Mouse (Mus musculus) lung, postnatal 0 days (tissue): ENCODE measurements around the gene Rel.

ENCODE experiments used
- CTCF ChIP-seq: IDR thresholded peaks from 2 replicates; pipeline ENCODE4 v1.5.1; 2016; ENCODE audit warnings: antibody characterized with exemption, mild to moderate bottlenecking
- EP300 ChIP-seq: IDR thresholded peaks from 2 replicates; pipeline ENCODE4 v1.6.1; 2016; ENCODE audit warnings: antibody characterized with exemption, mild to moderate bottlenecking, control low read depth

DNA sequence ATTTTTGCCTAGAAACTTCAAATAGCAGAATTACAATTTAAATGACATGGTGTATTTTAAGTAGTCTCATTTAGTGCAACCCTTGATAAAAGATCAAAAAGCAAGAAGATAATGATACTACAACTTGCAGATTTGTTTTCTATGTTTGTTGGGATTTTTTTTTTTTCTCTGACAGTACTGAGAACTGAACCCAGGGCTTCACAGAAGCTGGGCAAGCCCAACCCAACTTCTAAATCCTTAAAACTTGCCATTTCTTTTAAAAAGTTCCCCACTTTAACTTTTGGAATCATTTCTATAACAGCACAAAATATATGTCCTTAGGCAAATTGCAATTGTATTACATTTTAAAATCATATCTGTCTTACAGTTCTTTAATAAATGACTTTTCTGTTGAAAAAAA, 1.7 kb downstream of the Rel start:
- TF ChIP-seq CTCF (no peak), EP300 (no peak)
